Mouse (Mus musculus): ENCODE data around the gene Sh3tc1.

- TF ChIP-seq CTCF (conservative IDR thresholded peaks at IDR 0.05; ENCODE audit: insufficient read depth, insufficient read length, low read depth, low read length) = no peak
- TF ChIP-seq POLR2A (IDR thresholded peaks at IDR 0.05; ENCODE audit: low read depth, low read length) = no peak
Observed at GRCm38 (mm10) chr5:35671474-35671891, 68.3 kb downstream of the Sh3tc1 start.
